Mouse (Mus musculus): ENCODE measurements at regions not wholly inside any gene's neighbourhood (a gene's known extent, or its start where the extent isn't known, plus 50 kb on each side); places are given as distances from the start of the nearest gene placed in this dataset.

- no peaks in the 10 kb centered on the region for H3K27me3 ChIP-seq (replicated peaks; ENCODE audit: insufficient read depth, low read length)
- ATAC-seq (no peak), DNase-seq (ENCODE audit: low spot score) (no peak)
- no peak overlapping the region for H3K9ac ChIP-seq (replicated peaks; ENCODE audit: low read depth)
- WGBS: 42% methylated on average over 5 of the region's 5 CpGs
- no peaks in the 10 kb centered on the region for H3K36me3 ChIP-seq (ENCODE audit: insufficient read depth, low read length)
- TF ChIP-seq CTCF (IDR thresholded peaks at IDR 0.05) (no peak), EP300 (IDR thresholded peaks at IDR 0.05) (no peak)
- no peak overlapping the region for H3K4me3 ChIP-seq (ENCODE audit: low read depth, low read length)
- H3K4me1 ChIP-seq (ENCODE audit: insufficient read depth, low read depth, low read length): no peaks in the 10 kb centered on the region
- H3K9me3 ChIP-seq (ENCODE audit: low read length): no peaks in the 10 kb centered on the region
- H3K27ac ChIP-seq (ENCODE audit: low read length): no peak overlapping the region
- no peak overlapping the region for H3K4me2 ChIP-seq (replicated peaks; ENCODE audit: low read depth, low read length)
Measured at GRCm38 (mm10) chr14:62166596-62166995, 125.8 kb upstream of the Rnaseh2b start.

- Histone ChIP-seq H3K27me3 (replicated peaks; ENCODE audit: insufficient read depth, low read length) (no peaks in the 10 kb centered on the region), H3K4me1 (ENCODE audit: insufficient read depth, low read depth, low read length) (no peaks in the 10 kb centered on the region), H3K9ac (replicated peaks; ENCODE audit: low read depth) (no peak overlapping the region), H3K27ac (ENCODE audit: low read length) (no peak overlapping the region), H3K4me3 (ENCODE audit: low read depth, low read length) (no peak overlapping the region), H3K9me3 (ENCODE audit: low read length) (no peaks in the 10 kb centered on the region), H3K36me3 (ENCODE audit: insufficient read depth, low read length) (no peaks in the 10 kb centered on the region), H3K4me2 (replicated peaks; ENCODE audit: low read depth, low read length) (no peak overlapping the region)
- ATAC-seq (no peak), DNase-seq (ENCODE audit: low spot score) (no peak)
- WGBS: 48% methylated on average over 6 of the region's 6 CpGs
- TF ChIP-seq CTCF (IDR thresholded peaks at IDR 0.05): no peak
- no peak for TF ChIP-seq EP300 (IDR thresholded peaks at IDR 0.05)
Measured at GRCm38 (mm10) chr14:62167090-62167489, 125.3 kb upstream of the Rnaseh2b start.

- 43% methylated on average over 6 of the region's 6 CpGs for WGBS
- DNase-seq (ENCODE audit: low spot score): no peak
- Histone ChIP-seq H3K27ac (ENCODE audit: low read length) (no peak overlapping the region), H3K27me3 (replicated peaks; ENCODE audit: insufficient read depth, low read length) (no peaks in the 10 kb centered on the region), H3K9me3 (ENCODE audit: low read length) (no peaks in the 10 kb centered on the region), H3K4me2 (replicated peaks; ENCODE audit: low read depth, low read length) (no peak overlapping the region), H3K9ac (replicated peaks; ENCODE audit: low read depth) (no peak overlapping the region), H3K4me1 (ENCODE audit: insufficient read depth, low read depth, low read length) (no peaks in the 10 kb centered on the region), H3K36me3 (ENCODE audit: insufficient read depth, low read length) (no peaks in the 10 kb centered on the region), H3K4me3 (ENCODE audit: low read depth, low read length) (no peak overlapping the region)
- TF ChIP-seq CTCF (IDR thresholded peaks at IDR 0.05) (no peak), EP300 (IDR thresholded peaks at IDR 0.05) (no peak)
- no peak for ATAC-seq
Measured at GRCm38 (mm10) chr14:62168711-62169110, 123.7 kb upstream of the Rnaseh2b start.

GRCm38 (mm10) chr14:62170385-62170784, 122.0 kb upstream of the Rnaseh2b start:
- Histone ChIP-seq H3K9me3 (ENCODE audit: low read length) (no peaks in the 10 kb centered on the region), H3K4me3 (ENCODE audit: low read depth, low read length) (no peak overlapping the region), H3K36me3 (ENCODE audit: insufficient read depth, low read length) (no peaks in the 10 kb centered on the region), H3K4me1 (ENCODE audit: insufficient read depth, low read depth, low read length) (no peaks in the 10 kb centered on the region; the same call in 1 of the 2 replicates), H3K27me3 (replicated peaks; ENCODE audit: insufficient read depth, low read length) (no peaks in the 10 kb centered on the region), H3K27ac (ENCODE audit: low read length) (no peak overlapping the region), H3K9ac (replicated peaks; ENCODE audit: low read depth) (no peak overlapping the region), H3K4me2 (replicated peaks; ENCODE audit: low read depth, low read length) (no peak overlapping the region)
- TF ChIP-seq EP300 (IDR thresholded peaks at IDR 0.05): no peak
- TF ChIP-seq CTCF (IDR thresholded peaks at IDR 0.05): no peak
- WGBS: 64% methylated on average over 5 of the region's 5 CpGs
- DNase-seq (ENCODE audit: low spot score): no peak
- ATAC-seq: peak; percentile 37; the same call in 1 of the 2 replicates

- Histone ChIP-seq H3K27ac (ENCODE audit: low read length) (no peak overlapping the region), H3K36me3 (ENCODE audit: insufficient read depth, low read length) (no peaks in the 10 kb centered on the region), H3K4me2 (replicated peaks; ENCODE audit: low read depth, low read length) (no peak overlapping the region), H3K4me3 (ENCODE audit: low read depth, low read length) (no peak overlapping the region), H3K9me3 (ENCODE audit: low read length) (no peaks in the 10 kb centered on the region), H3K4me1 (ENCODE audit: insufficient read depth, low read depth, low read length) (no peaks in the 10 kb centered on the region; the same call in 1 of the 2 replicates), H3K9ac (replicated peaks; ENCODE audit: low read depth) (no peak overlapping the region), H3K27me3 (replicated peaks; ENCODE audit: insufficient read depth, low read length) (no peaks in the 10 kb centered on the region)
- no peak for TF ChIP-seq EP300 (IDR thresholded peaks at IDR 0.05)
- TF ChIP-seq CTCF (IDR thresholded peaks at IDR 0.05): no peak
- DNase-seq (ENCODE audit: low spot score) (no peak), ATAC-seq (no peak)
- 78% methylated on average over 15 of the region's 15 CpGs for WGBS
Measured at GRCm38 (mm10) chr14:62171256-62172047, 120.9 kb upstream of the Rnaseh2b start.

- H3K9me3 ChIP-seq (ENCODE audit: low read length): no peaks in the 10 kb centered on the region
- no peak overlapping the region for H3K9ac ChIP-seq (replicated peaks; ENCODE audit: low read depth)
- H3K36me3 ChIP-seq (ENCODE audit: insufficient read depth, low read length): no peaks in the 10 kb centered on the region
- H3K27ac ChIP-seq (ENCODE audit: low read length): no peak overlapping the region
- DNase-seq (ENCODE audit: low spot score) (no peak), ATAC-seq (no peak)
- WGBS: 46% methylated on average over 16 of the region's 16 CpGs
- H3K4me3 ChIP-seq (ENCODE audit: low read depth, low read length): no peak overlapping the region
- no peak overlapping the region for H3K4me2 ChIP-seq (replicated peaks; ENCODE audit: low read depth, low read length)
- no peaks in the 10 kb centered on the region; the same call in 1 of the 2 replicates for H3K4me1 ChIP-seq (ENCODE audit: insufficient read depth, low read depth, low read length)
- TF ChIP-seq EP300 (IDR thresholded peaks at IDR 0.05) (no peak), CTCF (IDR thresholded peaks at IDR 0.05) (no peak)
- H3K27me3 ChIP-seq (replicated peaks; ENCODE audit: insufficient read depth, low read length): no peaks in the 10 kb centered on the region
Measured at GRCm38 (mm10) chr14:62173835-62174530, 118.4 kb upstream of the Rnaseh2b start.
